Mouse (Mus musculus) MEL (cell line): ENCODE data around the gene Mepe.

Experiments used
- CTCF ChIP-seq, 3 experiments: IDR thresholded peaks in 2 of 3; conservative IDR thresholded peaks in 1 of 3; 2 replicates each; pipeline ENCODE4 v1.5.1; 2011 to 2012; ENCODE audit warnings: low read length in 3 of 3, low read depth in 2 of 3, mild to moderate bottlenecking in 2 of 3, improper control_type of control experiment in 1 of 3, inconsistent platforms in 1 of 3, mixed read lengths in 1 of 3, moderate library complexity in 1 of 3; ENCODE audit not compliant: control insufficient read depth in 1 of 3, insufficient read depth in 1 of 3, poor library complexity in 1 of 3, severe bottlenecking in 1 of 3
- EP300 ChIP-seq, 2 experiments: IDR thresholded peaks; 2 replicates each; pipeline ENCODE4 v1.6.1; 2011; ENCODE audit warnings: improper control_type of control experiment in 2 of 2, low read length in 2 of 2, low read depth in 1 of 2, mild to moderate bottlenecking in 1 of 2
- ETS1 ChIP-seq: IDR thresholded peaks from 2 replicates; pipeline ENCODE4 v1.6.1; 2012; ENCODE audit warnings: low read depth, mild to moderate bottlenecking, inconsistent platforms, low read length, improper control_type of control experiment, moderate library complexity
- HCFC1 ChIP-seq: IDR thresholded peaks from 2 replicates; pipeline ENCODE4 v1.6.1; 2012; ENCODE audit warnings: low read depth, mild to moderate bottlenecking, inconsistent platforms, low read length, improper control_type of control experiment, moderate library complexity
- MAFK ChIP-seq: IDR thresholded peaks from 2 replicates; pipeline ENCODE4 v1.6.1; 2011; ENCODE audit warnings: low read depth, mild to moderate bottlenecking, low read length, improper control_type of control experiment, borderline replicate concordance
- MAX ChIP-seq: IDR thresholded peaks from 2 replicates; pipeline ENCODE4 v1.6.1; 2011; ENCODE audit warnings: low read length, improper control_type of control experiment
- NRF1 ChIP-seq: IDR thresholded peaks from 2 replicates; pipeline ENCODE4 v1.6.1; 2014; ENCODE audit warnings: low read depth, mild to moderate bottlenecking, inconsistent platforms, low read length, improper control_type of control experiment, moderate library complexity; ENCODE audit not compliant: poor library complexity, insufficient read depth, severe bottlenecking
- POLR2A ChIP-seq, 2 experiments: IDR thresholded peaks; 2 replicates each; pipeline ENCODE4 v1.6.1; 2011 to 2012; ENCODE audit warnings: low read length in 2 of 2, mild to moderate bottlenecking in 2 of 2, control low read depth in 1 of 2, improper control_type of control experiment in 1 of 2, low read depth in 1 of 2, moderate library complexity in 1 of 2; ENCODE audit not compliant: control insufficient read depth in 1 of 2, insufficient read depth in 1 of 2, poor library complexity in 1 of 2
- UBTF ChIP-seq: IDR thresholded peaks from 2 replicates; pipeline ENCODE4 v1.6.1; 2012; ENCODE audit warnings: low read depth, mild to moderate bottlenecking, inconsistent platforms, low read length, improper control_type of control experiment, moderate library complexity, borderline replicate concordance; ENCODE audit not compliant: insufficient read depth
- USF2 ChIP-seq, 2 experiments: IDR thresholded peaks; 2 replicates each; pipeline ENCODE4 v1.6.1; 2011 to 2012; ENCODE audit warnings: improper control_type of control experiment in 2 of 2, low read length in 2 of 2, borderline replicate concordance in 1 of 2, inconsistent platforms in 1 of 2, low read depth in 1 of 2, mild to moderate bottlenecking in 1 of 2; ENCODE audit not compliant: insufficient read depth in 1 of 2
- ZMIZ1 ChIP-seq: IDR thresholded peaks from 2 replicates; pipeline ENCODE4 v1.6.1; 2012; ENCODE audit warnings: low read depth, mild to moderate bottlenecking, inconsistent platforms, low read length, improper control_type of control experiment, moderate library complexity

GRCm38 (mm10) chr5:104329381-104329780 is 4.3 kb downstream of the Mepe start:
- TF ChIP-seq HCFC1: no peak
- TF ChIP-seq MAX: no peak
- TF ChIP-seq EP300 (IDR thresholded peaks at IDR 0.05; ENCODE audit: low read depth in 1 of 2, low read length in 2 of 2): no peak
- no peak for TF ChIP-seq CTCF (IDR thresholded peaks at IDR 0.05 in 2 of 3, conservative IDR thresholded peaks at IDR 0.05 in 1 of 3; ENCODE audit: control insufficient read depth in 1 of 3, insufficient read depth in 1 of 3, low read depth in 2 of 3, low read length in 3 of 3, poor library complexity in 1 of 3, severe bottlenecking in 1 of 3)
- TF ChIP-seq NRF1: no peak
- TF ChIP-seq USF2 (IDR thresholded peaks at IDR 0.05; ENCODE audit: borderline replicate concordance in 1 of 2, insufficient read depth in 1 of 2, low read depth in 1 of 2, low read length in 2 of 2): no peak
- no peak for TF ChIP-seq ETS1
- no peak for TF ChIP-seq ZMIZ1
- no peak for TF ChIP-seq MAFK
- TF ChIP-seq UBTF: no peak
- no peak for TF ChIP-seq POLR2A (IDR thresholded peaks at IDR 0.05; ENCODE audit: control insufficient read depth in 1 of 2, insufficient read depth in 1 of 2, low read depth in 1 of 2, low read length in 2 of 2, poor library complexity in 1 of 2)
